Mouse (Mus musculus) erythroblast, adult 5-6 weeks (primary cell): ENCODE results near the gene Zfp637. TPM values are rescaled to one million over a fixed set of nuclear protein-coding genes. Genes with fewer than 3 reads are reported as not detected.

Experiments used
- total RNA-seq, 2 experiments: library from RNA; stranded (forward) in 1 of 2; stranded (reverse) in 1 of 2; fragments of 150-400 nt in 1 of 2; fragments of 200-764, 138-1000 nt in 1 of 2; gene quantifications; 2 replicates each; pipeline versions ENCODE4 v1.2.3 to v1.2.4; 2015 to 2017; ENCODE audit warnings: low replicate concordance in 2 of 2

The Zfp637 gene
- total RNA-seq, 2 experiments from 2014 or later, result 2.7 to 4.6 TPM

Other genes starting within 250 kb of the Zfp637 start
- gene Zfp239, start 20.9 kb downstream of the Zfp637 start, total RNA-seq (2015; ENCODE audit: low replicate concordance), result not detected in 2 replicates
- gene Zfp239, start 20.9 kb downstream of the Zfp637 start, total RNA-seq (2017; ENCODE audit: low replicate concordance), result 0.77 and 0.98 TPM in 2 replicates
- gene Hnrnpf, start 59.1 kb downstream of the Zfp637 start, total RNA-seq (2015; ENCODE audit: low replicate concordance), result 169 and 187 TPM in 2 replicates
- gene Hnrnpf, start 59.1 kb downstream of the Zfp637 start, total RNA-seq (2017; ENCODE audit: low replicate concordance), result 279 and 303 TPM in 2 replicates
- not detected in 2 replicates for gene Fxyd4, start 96.5 kb downstream of the Zfp637 start, total RNA-seq (2015; ENCODE audit: low replicate concordance)
- gene Fxyd4, start 96.5 kb downstream of the Zfp637 start, total RNA-seq (2017; ENCODE audit: low replicate concordance), result not detected in 2 replicates
- not detected in 2 replicates for gene Rasgef1a, start 170.3 kb downstream of the Zfp637 start, total RNA-seq (2015; ENCODE audit: low replicate concordance)
- gene Rasgef1a, start 170.3 kb downstream of the Zfp637 start, total RNA-seq (2017; ENCODE audit: low replicate concordance), result 0.09 TPM in 1 of 2 replicates, not detected in the other